Mouse (Mus musculus): ENCODE measurements at regions not wholly inside any gene's neighbourhood (a gene's known extent, or its start where the extent isn't known, plus 50 kb on each side); places are given as distances from the start of the nearest gene placed in this dataset.

DNA sequence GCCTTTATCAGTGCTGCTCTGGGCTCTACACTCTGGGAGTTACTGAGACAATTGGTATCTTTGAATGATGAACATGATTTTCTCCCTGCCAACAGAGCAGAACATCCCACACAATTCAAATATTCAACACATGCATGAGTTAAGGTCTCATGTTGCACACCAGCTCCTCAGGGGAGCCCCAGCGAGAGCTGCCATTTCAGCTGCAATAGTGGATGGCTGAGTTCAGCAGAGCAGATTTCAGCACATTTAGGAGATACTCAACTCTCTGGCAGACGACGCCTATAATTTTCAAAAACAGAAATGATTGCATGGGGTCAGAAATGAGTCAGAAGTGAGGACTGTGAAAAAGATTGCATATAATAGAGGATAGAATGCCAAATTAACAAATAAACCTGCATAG lies 105.6 kb upstream of the Tyw5 start:
- TF ChIP-seq FLI1 (IDR thresholded peaks at IDR 0.05; ENCODE audit: low read length) = no peak
- TF ChIP-seq GATA1 (IDR thresholded peaks at IDR 0.05; ENCODE audit: borderline replicate concordance, low read length) = no peak

Measured in megakaryocyte, embryonic 14.5 days (primary cell).